Mouse (Mus musculus): ENCODE results near the gene Atp10a.

Atp10a gene

DNA sequence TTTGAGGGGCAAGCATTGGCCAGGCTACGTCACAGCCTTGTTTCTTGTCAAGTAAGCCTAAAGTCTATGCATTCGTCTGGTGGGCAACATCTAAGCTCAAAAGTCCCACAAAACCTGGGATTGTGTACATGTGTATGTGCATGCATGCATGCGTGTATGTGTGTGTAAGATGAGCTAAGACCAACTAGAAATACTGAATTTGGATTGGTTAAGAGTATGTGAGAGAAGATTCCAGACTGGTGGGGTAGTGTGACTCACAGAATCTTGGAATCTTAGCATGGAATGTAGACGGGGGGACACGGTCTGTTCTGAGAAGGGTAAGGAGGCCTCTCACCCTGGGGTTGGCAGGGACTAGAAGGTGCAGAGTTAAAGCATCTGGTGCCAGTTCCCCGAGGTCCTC, at the start of gene Atp10a:
TSS of gene Atp10a (plus strand) at position 301 of the 400 bp plus-strand sequence.
- DNase-seq (ENCODE audit: low spot score in 2 of 2) = no peak

DNA sequence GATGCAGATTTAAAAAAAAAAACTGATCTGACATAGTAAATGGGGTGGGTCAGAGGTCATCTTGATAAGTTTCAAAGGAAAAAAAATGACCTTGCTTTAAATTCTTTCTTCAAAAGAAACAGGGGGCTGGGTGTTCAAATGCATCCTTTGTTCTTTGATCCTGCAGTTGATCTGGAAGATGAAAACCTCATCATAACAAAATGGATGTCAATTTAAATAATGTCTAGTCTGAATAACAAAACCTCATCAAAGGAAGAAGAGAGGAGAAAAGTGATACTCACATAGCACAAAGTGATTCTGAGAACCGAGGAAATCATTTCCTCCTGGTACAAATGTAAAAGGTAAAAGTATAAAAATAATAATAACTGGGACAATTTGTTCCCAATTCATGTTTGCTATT, 37.9 kb upstream of the Atp10a start:
- DNase-seq (ENCODE audit: low spot score in 2 of 2) = no peak

DNA sequence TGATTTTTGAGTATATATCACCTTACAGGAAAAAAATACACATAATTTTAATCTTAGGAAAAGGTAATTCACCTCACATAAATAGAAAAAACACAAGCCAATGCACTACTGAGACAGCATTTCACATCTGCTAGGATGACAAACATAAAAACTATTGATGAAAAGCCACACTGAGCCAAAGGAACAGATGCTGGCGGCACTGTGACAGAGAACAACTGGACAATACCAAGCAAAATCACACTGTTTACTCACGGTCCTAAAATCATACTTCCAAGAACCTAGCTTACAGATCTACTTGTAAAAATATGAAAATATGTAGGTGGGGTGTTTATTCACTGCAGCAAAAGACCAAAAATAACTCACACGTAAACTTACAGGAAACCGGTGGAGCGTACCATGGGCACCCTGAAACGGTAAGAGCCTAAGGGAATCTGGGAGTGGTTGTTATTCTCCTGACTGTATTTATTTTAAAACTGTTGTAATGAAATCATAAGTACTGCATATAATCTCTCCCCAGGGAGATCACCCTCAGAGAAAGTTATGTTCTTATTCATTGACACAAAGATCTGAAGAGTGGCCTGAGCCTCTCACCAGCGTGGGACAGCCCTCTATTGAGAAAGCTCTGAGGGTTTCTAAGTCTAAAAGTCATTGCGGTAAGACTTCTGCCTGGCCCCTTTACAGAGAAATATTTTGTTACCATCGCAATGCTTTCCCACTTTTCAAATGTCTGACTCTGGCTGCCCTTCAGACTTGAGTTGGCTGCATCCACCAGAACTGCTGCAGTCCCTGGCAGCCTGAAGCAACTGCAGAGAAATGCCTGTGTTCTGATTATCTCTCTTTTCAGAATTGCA, 29.4 kb upstream of the Atp10a start:
- no peak for DNase-seq (ENCODE audit: low spot score in 2 of 2)

DNA sequence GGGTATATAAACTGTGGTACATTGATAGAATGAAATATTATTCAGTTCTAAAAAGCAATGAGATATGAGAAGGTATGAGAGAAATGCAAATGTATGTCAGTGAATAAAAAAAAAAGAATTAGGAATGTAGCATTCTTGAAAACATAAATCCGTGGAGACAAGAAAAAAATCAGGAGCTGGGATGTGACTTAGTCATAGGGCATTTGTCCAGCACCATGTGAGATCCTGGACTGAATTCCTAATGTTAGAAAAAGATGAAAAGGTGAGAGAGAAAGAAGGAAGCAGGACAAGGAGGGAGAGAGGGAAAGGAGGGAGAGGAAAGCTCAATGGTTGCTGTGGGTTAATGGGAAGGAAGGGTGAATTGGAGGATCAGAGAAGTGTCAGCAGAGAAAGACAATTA, 28.6 kb upstream of the Atp10a start:
- no peak for DNase-seq (ENCODE audit: low spot score in 2 of 2)

DNA sequence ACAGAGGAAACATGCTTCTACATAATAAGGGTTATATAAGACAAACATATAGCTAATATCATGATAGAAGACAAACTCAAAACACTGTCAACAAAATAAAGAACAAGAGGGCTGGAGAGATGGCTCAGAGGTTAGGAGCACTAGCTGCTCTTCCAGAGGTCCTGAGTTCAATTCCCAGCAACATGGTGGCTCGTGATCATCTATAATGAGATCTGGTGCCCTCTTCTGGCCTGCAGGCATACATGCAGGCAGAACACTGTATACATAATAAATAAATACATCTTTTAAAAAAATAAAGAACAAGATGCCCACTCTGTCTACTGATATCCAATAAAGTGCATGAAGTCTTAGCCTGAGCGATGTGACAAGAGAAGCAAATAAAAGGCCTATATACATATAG, 26.7 kb upstream of the Atp10a start:
- DNase-seq (ENCODE audit: low spot score in 2 of 2) = no peak

DNA sequence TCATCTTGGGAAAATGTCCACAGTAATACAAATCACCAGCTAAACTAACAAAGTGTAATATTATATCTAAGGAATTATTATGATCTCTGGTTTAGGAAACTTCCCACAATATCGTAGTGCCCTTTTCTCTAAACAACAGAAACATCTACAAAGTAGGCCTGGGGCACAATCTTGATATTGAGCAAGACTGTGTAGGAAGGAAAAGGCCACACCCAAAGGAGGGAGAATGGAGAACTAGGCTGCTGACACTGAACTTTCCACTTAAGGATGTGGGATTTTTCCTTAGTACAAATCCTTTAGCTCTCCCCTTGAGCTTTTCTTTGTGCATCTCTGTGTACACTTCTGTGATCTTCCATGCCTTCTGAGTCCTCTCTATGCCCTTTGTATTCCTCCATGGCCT, 22.3 kb upstream of the Atp10a start:
- DNase-seq (ENCODE audit: low spot score in 2 of 2) = no peak

DNA sequence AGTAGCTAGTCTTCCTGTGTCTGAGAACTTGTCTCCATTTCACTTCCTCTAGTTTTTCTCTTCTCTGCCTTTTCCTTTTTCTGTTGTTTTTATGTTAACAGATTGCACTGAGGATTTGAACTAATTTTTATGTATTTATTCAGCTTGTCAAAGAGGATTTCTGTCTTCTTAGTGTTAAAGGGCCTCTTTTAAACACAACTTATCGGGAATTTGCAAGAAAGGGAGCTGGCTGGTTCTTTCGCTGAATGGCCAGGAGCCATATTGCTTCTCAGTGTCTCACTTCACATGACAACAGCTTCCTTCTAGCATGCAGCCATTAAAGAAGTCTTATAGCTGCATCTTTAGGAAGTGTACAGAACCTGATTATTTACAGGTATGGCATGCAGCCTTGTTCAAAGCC, 16.3 kb upstream of the Atp10a start:
- DNase-seq (ENCODE audit: low spot score in 2 of 2) = no peak

DNA sequence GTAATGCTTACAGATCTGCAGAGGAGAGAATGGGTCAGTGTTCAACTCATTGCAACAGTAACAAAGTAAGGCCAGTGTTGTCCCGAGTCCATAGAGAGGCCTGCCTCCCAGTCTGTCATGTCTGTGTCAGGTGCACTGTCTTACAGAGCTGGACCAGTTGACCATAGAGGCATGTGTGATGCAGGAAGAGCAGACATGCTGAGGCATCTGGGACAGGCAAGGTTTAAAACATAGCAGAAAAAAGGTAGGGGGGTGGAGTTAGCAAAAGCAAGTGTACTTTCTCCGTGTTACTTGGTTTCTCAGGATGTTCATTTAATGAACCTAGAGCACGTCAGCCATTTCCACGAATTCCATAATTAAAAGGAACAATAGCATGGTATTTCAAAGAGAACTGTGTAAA, 15.5 kb upstream of the Atp10a start:
- no peak for DNase-seq (ENCODE audit: low spot score in 2 of 2)

DNA sequence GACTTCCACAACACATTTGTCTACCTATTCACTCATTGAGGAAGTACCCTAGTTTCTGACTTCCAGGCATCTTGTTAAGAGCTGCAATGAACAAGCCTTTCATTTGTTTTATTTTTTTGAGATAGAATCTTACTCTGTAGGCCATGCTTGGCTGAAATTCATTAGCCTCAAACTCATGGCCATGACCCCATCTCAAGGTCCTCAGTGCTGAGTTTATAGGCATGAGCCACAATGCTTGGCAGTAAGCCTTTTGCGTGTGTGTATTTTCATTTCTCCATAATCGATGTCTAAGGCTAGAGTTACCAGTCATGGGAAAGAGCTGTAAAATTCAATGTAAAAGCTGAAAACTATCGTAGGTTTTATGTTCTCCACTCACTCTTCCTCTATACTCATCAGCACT, 14.1 kb upstream of the Atp10a start:
- DNase-seq (ENCODE audit: low spot score in 2 of 2) = no peak

DNA sequence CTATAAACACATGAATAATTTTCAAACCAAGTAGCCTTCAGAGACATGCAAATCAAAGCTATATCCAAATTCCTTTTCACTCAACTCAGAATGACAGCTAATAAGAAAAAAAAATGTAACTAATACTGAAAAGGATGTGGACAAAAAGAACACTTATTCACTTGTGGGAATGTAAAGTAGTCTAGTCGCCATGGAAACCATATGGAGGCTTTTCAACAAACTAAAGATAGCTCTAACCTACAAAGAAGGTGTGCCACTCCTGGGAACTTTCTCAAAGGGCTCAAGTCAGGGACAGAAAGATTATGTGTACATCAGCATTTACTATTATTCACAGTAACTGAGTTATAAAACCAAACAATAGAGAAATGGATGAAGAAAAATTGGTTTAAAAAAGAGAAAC, 8.6 kb upstream of the Atp10a start:
- no peak for DNase-seq (ENCODE audit: low spot score in 2 of 2)

DNA sequence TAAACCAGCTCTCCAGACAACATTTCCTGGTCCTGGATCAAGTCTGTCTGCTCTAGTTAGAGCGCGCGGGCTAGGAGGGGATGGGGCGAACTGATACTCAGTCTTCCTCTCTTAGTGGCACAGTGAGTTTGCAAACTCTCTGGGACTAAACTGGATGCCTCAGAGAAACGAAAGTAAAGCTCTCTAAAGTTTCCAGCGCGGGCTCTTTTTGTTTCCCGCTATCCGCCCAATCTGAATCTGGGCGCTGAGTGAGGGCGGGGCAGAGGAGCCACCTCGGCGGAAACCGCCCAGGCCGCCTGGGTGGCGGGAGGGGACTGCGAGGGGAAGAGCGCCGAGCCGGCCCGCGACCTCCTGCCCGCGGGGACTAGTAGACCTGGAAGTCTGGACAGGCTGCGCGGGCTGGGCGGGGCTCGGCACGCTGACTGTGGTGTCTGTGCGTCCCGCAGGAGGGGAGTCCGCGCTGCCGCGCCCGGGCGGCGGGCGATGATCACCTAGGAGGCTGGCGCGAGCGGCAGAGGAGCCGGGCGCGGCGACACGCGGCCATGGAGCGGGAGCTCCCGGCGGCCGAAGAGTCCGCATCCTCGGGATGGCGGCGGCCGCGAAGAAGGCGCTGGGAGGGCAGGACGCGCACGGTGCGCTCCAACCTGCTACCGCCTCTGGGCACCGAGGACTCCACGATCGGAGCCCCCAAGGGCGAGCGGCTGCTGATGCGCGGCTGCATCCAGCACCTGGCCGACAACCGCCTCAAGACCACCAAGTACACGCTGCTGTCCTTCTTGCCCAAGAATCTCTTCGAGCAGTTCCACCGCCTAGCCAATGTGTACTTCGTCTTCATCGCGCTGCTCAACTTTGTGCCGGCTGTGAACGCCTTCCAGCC, 2.2 kb downstream of the Atp10a start:
- DNase-seq (ENCODE audit: low spot score in 2 of 2) = peak; percentile 18 to 47

DNA sequence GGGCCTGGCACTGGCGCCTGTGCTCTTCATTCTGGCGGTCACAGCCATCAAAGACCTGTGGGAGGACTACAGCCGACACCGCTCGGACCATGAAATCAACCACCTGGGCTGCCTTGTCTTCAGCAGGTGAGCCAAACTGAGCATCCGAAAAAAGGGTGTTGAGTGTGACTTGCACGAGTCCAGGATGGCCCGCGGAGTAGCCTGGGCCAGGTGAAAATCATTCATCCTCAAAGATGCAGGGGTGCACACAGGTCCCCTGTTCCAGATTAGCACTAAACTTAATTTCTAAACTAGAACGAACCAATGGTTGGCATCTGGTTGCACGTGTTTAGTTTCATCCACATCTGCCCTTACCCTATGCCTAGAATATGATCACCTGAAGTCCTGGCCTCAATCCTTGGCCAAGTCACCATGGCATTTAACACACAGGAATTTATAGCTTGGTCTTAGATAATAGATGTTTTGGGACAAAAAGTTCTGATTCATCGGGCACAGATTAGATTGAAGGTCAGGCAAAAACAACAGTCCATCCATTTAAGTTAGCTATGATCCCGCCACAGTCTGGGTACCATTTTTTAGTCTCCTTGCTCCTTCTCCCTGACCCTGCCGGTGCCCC, 2.9 kb downstream of the Atp10a start:
- DNase-seq (ENCODE audit: low spot score in 2 of 2) = peak in 1 of 2 experiments; percentile 4

DNA sequence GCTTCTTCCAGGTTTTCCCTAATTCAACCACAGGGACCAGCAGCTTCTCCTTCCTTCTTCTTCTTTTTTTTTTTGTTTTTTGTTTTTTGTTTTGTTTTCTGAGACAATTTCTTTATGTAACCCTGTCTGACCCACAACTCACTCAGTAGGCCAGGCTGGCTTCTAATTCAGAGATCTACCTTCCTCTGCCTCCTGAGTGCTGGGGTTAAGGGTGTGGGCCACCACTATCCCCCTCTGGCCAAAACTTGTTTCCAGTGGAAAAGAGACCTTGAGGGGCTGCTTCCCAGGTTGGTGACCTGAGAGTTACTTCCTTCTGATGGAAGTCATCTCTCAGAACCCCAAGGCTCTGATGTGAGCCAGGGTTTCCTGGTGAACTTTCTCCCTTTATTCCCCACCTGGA, 4.1 kb downstream of the Atp10a start:
- DNase-seq (ENCODE audit: low spot score in 2 of 2) = no peak

DNA sequence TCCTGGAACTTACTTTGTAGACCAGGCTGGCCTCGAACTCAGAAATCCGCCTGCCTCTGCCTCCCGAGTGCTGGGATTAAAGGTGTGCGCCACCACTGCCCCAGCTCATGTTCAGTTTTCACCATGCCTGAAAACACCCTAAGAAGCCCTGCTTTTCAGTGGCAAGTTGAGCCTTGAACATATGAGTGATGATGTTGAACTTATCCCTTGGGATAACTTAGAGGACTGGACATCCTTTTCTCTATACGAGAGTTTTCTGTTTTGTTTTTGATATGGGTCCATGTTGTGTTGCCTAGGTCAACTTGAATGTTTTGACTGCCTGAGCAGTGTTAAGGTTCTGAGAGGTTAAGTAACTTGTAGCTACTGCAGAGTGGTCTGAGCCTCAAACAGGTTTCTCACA, 4.7 kb downstream of the Atp10a start:
- DNase-seq (ENCODE audit: low spot score in 2 of 2) = no peak

DNA sequence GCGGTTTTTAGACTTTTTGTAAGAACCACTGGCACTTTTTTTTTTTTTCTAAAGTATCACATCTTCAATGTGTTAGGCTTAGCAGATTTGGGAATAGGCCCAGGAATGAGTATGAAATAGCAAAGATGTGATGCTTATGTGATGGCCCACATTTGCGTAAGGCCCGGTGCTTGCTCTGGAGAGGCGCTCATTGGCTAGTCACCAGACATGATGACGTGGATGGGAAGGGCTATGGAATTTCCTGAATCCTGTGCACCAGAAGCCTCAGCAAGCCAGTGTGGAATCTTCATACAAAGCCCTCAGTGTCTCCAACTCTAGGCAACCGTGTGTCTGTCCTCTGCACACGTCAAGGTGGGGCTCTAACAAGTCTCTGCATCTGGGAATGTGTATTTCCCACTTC, 5.1 kb downstream of the Atp10a start:
- DNase-seq (ENCODE audit: low spot score in 2 of 2) = no peak

DNA sequence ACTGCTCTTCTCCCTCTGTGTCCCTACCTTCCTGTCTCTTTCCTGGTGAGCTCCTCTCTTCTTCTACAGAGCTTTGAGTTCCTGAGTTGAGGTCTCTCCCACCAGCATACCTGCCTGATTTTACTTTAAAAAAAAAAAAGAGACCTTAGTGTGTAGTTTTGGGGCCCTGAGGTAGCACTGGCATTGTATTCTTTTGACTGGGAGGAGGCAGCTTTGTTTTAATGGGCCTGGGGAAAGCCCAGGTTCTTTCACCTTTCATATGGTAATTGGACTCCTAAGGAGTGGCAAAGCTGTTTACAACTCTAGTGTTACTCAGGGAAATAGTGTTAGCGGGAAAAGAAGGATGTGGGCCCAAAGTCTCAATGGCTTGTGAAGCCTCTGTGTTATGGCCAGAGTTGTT, 12.7 kb downstream of the Atp10a start:
- DNase-seq (ENCODE audit: low spot score in 2 of 2) = no peak

DNA sequence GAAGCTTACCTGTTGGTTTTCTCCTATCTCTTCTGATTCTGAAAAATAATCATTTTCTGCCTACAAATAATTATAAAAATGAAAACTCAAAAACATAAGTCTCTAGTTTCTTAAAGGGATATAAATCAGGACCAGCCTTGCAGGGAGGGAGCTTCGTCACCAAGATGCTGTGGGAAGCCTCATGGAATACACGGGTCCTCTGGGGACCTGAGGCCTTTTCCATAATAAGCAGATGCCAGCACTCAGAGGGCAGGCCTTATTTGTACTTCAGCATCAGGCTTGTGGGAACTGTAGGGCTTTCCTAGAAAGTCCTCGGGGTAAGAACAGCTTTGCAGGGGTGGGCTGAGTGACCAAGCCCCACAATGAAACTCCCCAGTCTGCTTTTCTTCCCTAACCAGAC, 20.1 kb downstream of the Atp10a start:
- DNase-seq (ENCODE audit: low spot score in 2 of 2) = no peak

DNA sequence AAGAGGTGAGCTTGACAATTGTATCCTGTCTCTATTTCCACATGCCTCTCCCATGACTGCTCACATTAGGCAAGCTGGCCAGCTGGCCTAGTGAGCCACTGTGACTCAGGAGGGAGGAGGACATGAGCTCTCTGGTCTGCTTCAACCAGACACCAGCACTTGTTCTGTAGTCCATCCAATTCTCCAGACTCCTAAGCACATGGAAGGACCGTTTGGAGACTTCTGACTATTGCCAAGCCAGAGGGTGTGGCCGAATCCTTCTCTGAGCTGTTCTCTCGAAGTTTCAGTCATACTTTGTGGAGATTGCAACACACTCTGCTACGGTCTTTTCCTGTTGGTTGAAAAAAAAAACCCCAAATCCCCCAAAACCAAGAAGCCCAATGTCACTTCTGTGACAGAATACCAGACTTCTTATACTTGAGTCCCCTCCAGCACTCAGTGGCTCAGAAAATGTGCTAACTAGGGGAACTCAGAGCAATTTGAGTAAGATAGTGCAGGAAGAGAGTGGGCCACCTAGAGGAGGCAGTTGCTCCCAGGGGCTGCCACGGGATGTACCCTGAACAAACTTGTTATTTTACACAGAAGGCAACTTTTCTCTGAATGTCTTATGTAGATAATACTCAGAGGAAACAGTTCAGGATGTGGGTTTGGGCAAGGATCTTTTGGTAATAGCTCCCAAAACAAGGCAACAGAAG, 21.3 kb downstream of the Atp10a start:
- DNase-seq (ENCODE audit: low spot score in 2 of 2) = peak in 1 of 2 experiments; percentile 21

DNA sequence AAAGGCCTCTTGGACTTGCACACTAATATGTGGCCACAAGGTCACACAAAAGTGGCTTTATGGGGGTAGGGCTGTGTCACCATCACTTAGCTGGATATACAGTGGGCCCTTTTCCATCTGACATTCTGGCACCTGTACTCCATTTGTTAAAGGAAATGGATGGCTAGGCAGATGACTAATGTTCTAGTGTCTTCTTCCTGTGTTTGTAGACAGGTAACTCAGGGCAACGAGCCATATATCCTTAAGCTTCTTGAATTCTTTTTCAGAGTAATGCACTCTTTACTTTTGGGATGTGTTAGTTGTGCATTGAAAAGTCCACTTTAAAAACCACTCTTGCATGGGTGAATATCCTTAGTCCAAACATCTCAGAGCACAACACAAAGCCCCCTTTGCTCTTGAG, 30.0 kb downstream of the Atp10a start:
- no peak for DNase-seq (ENCODE audit: low spot score in 2 of 2)

DNA sequence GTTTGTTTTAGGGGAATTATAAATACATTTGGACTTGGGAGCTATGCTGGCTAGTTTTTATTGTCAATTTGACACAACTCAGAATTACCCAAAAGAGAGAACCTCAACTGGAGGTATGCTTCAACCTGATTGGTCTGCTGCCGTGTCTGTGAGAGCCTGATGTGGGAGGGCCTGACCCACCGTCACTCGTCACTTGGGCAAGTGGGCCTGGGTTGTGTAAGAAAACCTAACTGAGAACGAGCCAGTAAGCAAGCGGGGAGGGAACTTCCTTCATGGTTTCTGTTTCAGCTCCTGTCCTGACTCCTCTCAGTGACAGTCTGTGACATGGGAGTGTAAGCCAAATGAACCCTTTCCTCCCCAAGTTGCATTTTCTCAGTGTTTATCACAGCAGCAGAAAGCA, 30.6 kb downstream of the Atp10a start:
- peak in 1 of 2 experiments; percentile 43 for DNase-seq (ENCODE audit: low spot score in 2 of 2)

DNA sequence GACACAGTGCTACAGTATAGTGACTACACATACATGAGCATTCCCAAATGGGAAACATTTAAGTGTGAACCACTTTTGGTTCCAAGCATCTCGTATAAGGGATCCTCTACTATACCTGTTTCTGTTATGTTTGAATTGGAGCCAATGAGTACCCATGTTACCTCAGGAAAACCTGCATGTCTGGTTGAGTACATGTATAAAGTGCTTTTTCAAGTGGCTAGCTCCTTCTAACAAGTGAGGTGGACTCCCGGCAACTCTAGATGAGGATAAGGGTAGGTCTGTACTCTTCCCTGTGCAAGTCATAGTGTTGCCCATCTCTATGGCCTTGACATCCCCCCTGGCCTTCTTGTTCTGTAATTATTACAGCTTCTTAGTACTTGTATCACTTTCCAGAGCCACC, 31.0 kb downstream of the Atp10a start:
- DNase-seq (ENCODE audit: low spot score in 2 of 2) = no peak

All from spleen, postnatal 10 days (tissue).